Mouse (Mus musculus): ENCODE data around the gene Zswim8. TPM values are rescaled to one million over a fixed set of nuclear protein-coding genes. Genes with fewer than 3 reads are reported as not detected.

Zswim8 gene
- polyA plus RNA-seq (2017; shearing (Covaris generic)), result 49.7 TPM

GRCm38 (mm10) chr14:20707201-20708190 lies at the start of gene Zswim8:
TSS of gene Zswim8 (plus strand) at chr14:20707552.

GRCm38 (mm10) chr14:20668154-20668810 lies 39.1 kb upstream of the Zswim8 start, which contains the start of gene Synpo2l:
TSS of gene Synpo2l (minus strand) at chr14:20668354.

GRCm38 (mm10) chr14:20674064-20674833 lies 33.1 kb upstream of the Zswim8 start, which contains the start of gene Sec24c:
TSS of gene Sec24c (plus strand) at chr14:20674308.

GRCm38 (mm10) chr14:20694884-20695760 lies 12.2 kb upstream of the Zswim8 start, which contains the start of gene Fut11:
TSS of gene Fut11 (plus strand) at chr14:20694968.

GRCm38 (mm10) chr14:20702741-20703381 lies 4.5 kb upstream of the Zswim8 start, which contains the start of gene Chchd1:
TSS of gene Chchd1 (plus strand) at chr14:20703006.

GRCm38 (mm10) chr14:20733952-20734774 lies 26.8 kb downstream of the Zswim8 start, which contains the start of gene Ndst2:
TSS of gene Ndst2 (minus strand) at chr14:20734562.

Other genes with a start within 250 kb of the Zswim8 start
- gene Anxa7, start 227.4 kb upstream of the Zswim8 start, polyA plus RNA-seq (2017; shearing (Covaris generic)), result 44.0 TPM
- gene Mss51, start 210.7 kb upstream of the Zswim8 start, polyA plus RNA-seq (2017; shearing (Covaris generic)), result 1.7 TPM
- gene Ppp3cb, start 161.0 kb upstream of the Zswim8 start, polyA plus RNA-seq (2017; shearing (Covaris generic)), result 31.4 TPM
- 3.5 TPM for gene Usp54, start 66.5 kb upstream of the Zswim8 start, polyA plus RNA-seq (2017; shearing (Covaris generic))
- gene Myoz1, start 51.0 kb upstream of the Zswim8 start, polyA plus RNA-seq (2017; shearing (Covaris generic)), result not detected
- gene Synpo2l, start 39.2 kb upstream of the Zswim8 start, polyA plus RNA-seq (2017; shearing (Covaris generic)), result not detected
- gene Sec24c, start 33.2 kb upstream of the Zswim8 start, polyA plus RNA-seq (2017; shearing (Covaris generic)), result 226 TPM
- gene Fut11, start 12.6 kb upstream of the Zswim8 start, polyA plus RNA-seq (2017; shearing (Covaris generic)), result 12.2 TPM
- gene Chchd1, start 4.5 kb upstream of the Zswim8 start, polyA plus RNA-seq (2017; shearing (Covaris generic)), result 127 TPM
- gene Ndst2, start 27.0 kb downstream of the Zswim8 start, polyA plus RNA-seq (2017; shearing (Covaris generic)), result 54.5 TPM
- gene Camk2g, start 86.5 kb downstream of the Zswim8 start, polyA plus RNA-seq (2017; shearing (Covaris generic)), result 7.6 TPM
- gene Plau, start 129.1 kb downstream of the Zswim8 start, polyA plus RNA-seq (2017; shearing (Covaris generic)), result not detected
- 1.7 TPM for gene Vcl, start 221.8 kb downstream of the Zswim8 start, polyA plus RNA-seq (2017; shearing (Covaris generic))

All from CD4-positive, CD25-positive, alpha-beta regulatory T cell (primary cell).